In genomic region chr16:80817056-80817455, GRCm38 (mm10) we compare ENCODE assay signal across 13 mouse cellular contexts.
DNase-seq lines count a peak whose midpoint lies in the region.
"Had no signal": no experiment of that assay in that cellular context is flagged by ENCODE, and none has a peak within 500 bp of the region (broad histone marks: within the 10 kb centered on the region; RNA-seq: fewer than 3 reads in every experiment).

No protein-coding gene starts in this region.

- DNase-seq in frontal cortex, adult 2 months (ENCODE audit: extremely low spot score in 1 of 2, low spot score in 1 of 2) = peak; percentile 4 to 15
- DNase-seq in frontal cortex, postnatal 25 days (ENCODE audit: low spot score in 2 of 2) = no peak
- peak; percentile 11 for DNase-seq in layer of hippocampus, adult 9-11 months
- no peak for DNase-seq in layer of hippocampus, postnatal 25 days (ENCODE audit: extremely low spot score in 1 of 2, low spot score in 1 of 2)
- DNase-seq in right cerebral cortex, postnatal 10 days (ENCODE audit: low spot score in 2 of 2) = peak; percentile 29 to 40
- peak; percentile 10 to 16 for DNase-seq in right cerebral cortex, postnatal 36 days (ENCODE audit: low spot score in 2 of 2)
- no peak for DNase-seq in thymus, adult 18-20 months
- DNase-seq: adrenal gland, postnatal 14 days; cerebellum, adult 18-20 months; cerebellum, adult 9-11 months; cerebellum, postnatal 36 days; gastrocnemius, postnatal 14 days; heart, adult 2 months had no signal

Comparison
In these comparisons a context has a peak if more than half of its experiments do, and no peak if none do; other contexts are left out.
1. DNase-seq: peak in frontal cortex, adult 2 months (2 of 2), layer of hippocampus, adult 9-11 months (single experiment), right cerebral cortex, postnatal 10 days (2 of 2) and right cerebral cortex, postnatal 36 days (2 of 2); none in frontal cortex, postnatal 25 days (0 of 2), layer of hippocampus, postnatal 25 days (0 of 2) and thymus, adult 18-20 months (0 of 2).